Mouse (Mus musculus): ENCODE measurements around the gene Stx2. TPM values are rescaled to one million over a fixed set of nuclear protein-coding genes. Genes with fewer than 3 reads are reported as not detected.

Gene Stx2
- polyA plus RNA-seq, 1 experiment from 2014 or later = 20.1 TPM

GRCm38 (mm10) chr5:128940436-128940835, 67.9 kb downstream of the Stx2 start:
- Histone ChIP-seq H3K4me3 (replicated peaks) (no peak overlapping the region), H3K27me3 (replicated peaks) (no peaks in the 10 kb centered on the region), H3K9me3 (replicated peaks) (no peaks in the 10 kb centered on the region), H3K4me1 (peaks cover 7% of the 10 kb centered on the region), H3K27ac (replicated peaks) (no peak overlapping the region), H3K36me3 (no peaks in the 10 kb centered on the region), H3K9ac (replicated peaks) (no peak overlapping the region), H3K4me2 (no peak overlapping the region)
- 75% methylated on average over 10 of the region's 10 CpGs for WGBS
- no peak for ATAC-seq (ENCODE audit: low FRiP score)

DNA sequence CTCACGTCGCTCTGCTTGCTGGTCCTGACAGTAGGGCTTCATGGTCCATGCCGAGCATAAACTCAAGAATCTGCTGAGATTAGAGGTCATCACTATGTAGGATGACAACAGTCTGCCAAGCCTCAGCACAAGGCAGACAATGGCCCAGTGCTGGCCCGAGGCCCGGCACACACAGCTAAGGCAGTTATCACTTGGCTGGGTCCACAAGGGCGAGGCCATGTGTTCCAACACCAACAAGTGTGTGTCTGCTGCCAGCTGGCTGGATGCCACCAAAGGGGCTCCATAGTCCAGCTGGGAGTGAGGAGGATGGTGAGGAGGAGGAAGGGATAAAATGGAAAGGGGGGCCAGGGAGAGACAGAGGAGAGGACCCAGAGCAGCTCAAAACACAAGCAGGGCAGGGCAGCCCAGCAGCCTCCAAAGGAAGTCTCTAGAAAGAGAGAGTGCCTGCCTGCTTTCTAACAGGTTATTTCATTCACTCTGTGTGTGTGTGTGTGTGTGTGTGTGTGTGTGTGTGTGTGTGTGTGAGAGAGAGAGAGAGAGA, 72.9 kb downstream of the Stx2 start:
- WGBS = 61% methylated on average over 6 of the region's 6 CpGs
- no peaks in the 10 kb centered on the region for H3K9me3 ChIP-seq (replicated peaks)
- no peak overlapping the region for H3K4me2 ChIP-seq
- H3K27ac ChIP-seq (replicated peaks) = no peak overlapping the region
- no peaks in the 10 kb centered on the region for H3K36me3 ChIP-seq
- peaks cover 12% of the 10 kb centered on the region for H3K4me1 ChIP-seq
- H3K27me3 ChIP-seq (replicated peaks) = no peaks in the 10 kb centered on the region
- ATAC-seq (ENCODE audit: low FRiP score) = peak; percentile 68; the same call in 1 of the 2 replicates
- H3K4me3 ChIP-seq (replicated peaks) = no peak overlapping the region
- H3K9ac ChIP-seq (replicated peaks) = no peak overlapping the region

Other genes with a start within 250 kb of the Stx2 start
- 5.8 and 7.0 TPM in 2 replicates for gene Rimbp2, start 55.1 kb downstream of the Stx2 start, polyA plus RNA-seq (2015; fragmentation: Nextera tagmentation; extraction: Ambion mirVana)
- gene Ran, start 11.5 kb upstream of the Stx2 start, polyA plus RNA-seq (2015; fragmentation: Nextera tagmentation; extraction: Ambion mirVana) = 311 and 368 TPM in 2 replicates
- 0.38 and 0.69 TPM in 2 replicates for gene Adgrd1, start 88.2 kb upstream of the Stx2 start, polyA plus RNA-seq (2015; fragmentation: Nextera tagmentation; extraction: Ambion mirVana)